Mouse (Mus musculus): Measurements from ENCODE around the gene Rdh16. TPM values are rescaled to one million over a fixed set of nuclear protein-coding genes. Genes with fewer than 3 reads are reported as not detected.
A peak's percentile ranks its signal among the peaks of the same experiment; 100 is the strongest.
"Not testable (repeated sequence)": the region's sequence is repeated elsewhere in the genome, so short reads cannot be mapped to it uniquely, and the experiment has no call there.

Rdh16 gene
- polyA plus RNA-seq, 1 experiment from 2014 or later, result 1.0 TPM

DNA sequence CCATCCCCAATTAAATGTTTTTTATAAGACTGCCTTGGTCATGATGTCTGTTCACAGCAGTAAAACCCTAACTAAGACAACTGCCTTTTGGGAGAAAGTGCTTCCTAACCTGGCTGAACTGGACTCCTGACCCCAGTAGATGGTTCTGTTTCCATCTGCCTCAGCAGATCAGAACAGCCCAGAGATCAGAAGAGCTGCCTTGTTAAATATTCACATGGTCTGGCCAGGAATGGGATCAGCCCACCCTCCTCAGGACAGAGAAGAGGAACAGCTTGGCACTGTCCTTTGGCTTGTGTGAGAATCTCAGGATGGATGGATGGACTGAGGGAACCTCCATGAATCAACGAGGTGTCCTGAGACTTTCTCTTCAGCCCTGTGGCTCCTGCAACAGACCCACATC, 1.7 kb upstream of the Rdh16 start:
- DNase-seq (ENCODE audit: low spot score), result no peak
- no peak overlapping the region for H3K4me3 ChIP-seq (ENCODE audit: low read depth, low read length)
- H3K9me3 ChIP-seq (ENCODE audit: control insufficient read depth, low read length), result no peaks in the 10 kb centered on the region
- no peak overlapping the region for H3K4me2 ChIP-seq (replicated peaks; ENCODE audit: low read depth)
- TF ChIP-seq EP300 (optimal IDR thresholded peaks at IDR 0.05) (no peak), CTCF (IDR thresholded peaks at IDR 0.05; ENCODE audit: low read depth) (no peak)
- H3K4me1 ChIP-seq (replicated peaks; ENCODE audit: control insufficient read depth, insufficient read depth), result no peaks in the 10 kb centered on the region
- H3K27ac ChIP-seq (replicated peaks), result no peak overlapping the region
- no peak for ATAC-seq (ENCODE audit: low FRiP score, low TSS enrichment)
- 77% methylated on average over 1 of the region's 1 CpGs for WGBS
- H3K27me3 ChIP-seq (ENCODE audit: control insufficient read depth, insufficient read depth, low read length), result no peaks in the 10 kb centered on the region
- no peaks in the 10 kb centered on the region for H3K36me3 ChIP-seq (ENCODE audit: control insufficient read depth, insufficient read depth, low read length)
- no peak overlapping the region for H3K9ac ChIP-seq (ENCODE audit: low read length)

DNA sequence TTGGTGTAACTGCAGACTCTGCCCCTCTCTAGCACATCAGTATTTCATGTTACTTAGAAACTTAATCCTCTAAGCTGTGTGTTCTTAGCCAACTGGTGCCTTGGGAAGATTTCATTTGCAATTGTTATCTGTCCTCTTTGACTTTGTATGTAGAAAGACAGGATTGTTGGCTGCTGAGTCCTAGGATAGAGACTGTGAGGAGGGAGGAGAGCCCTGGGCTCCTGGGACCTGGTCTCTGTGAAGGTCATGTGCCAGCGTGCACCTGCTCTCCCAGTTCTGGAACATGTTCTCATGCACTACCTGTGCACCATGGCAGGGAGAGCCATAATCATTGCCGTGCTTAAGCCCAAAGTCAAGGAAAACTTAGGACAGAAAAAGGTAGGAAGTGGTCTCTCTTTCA, 660 bp downstream of the Rdh16 start:
- no peaks in the 10 kb centered on the region for H3K27me3 ChIP-seq (ENCODE audit: control insufficient read depth, insufficient read depth, low read length)
- H3K36me3 ChIP-seq (ENCODE audit: control insufficient read depth, insufficient read depth, low read length), result no peaks in the 10 kb centered on the region
- no peak overlapping the region for H3K9ac ChIP-seq (ENCODE audit: low read length)
- H3K27ac ChIP-seq (replicated peaks), result no peak overlapping the region
- 71% methylated on average over 2 of the region's 2 CpGs for WGBS
- no peak overlapping the region for H3K4me2 ChIP-seq (replicated peaks; ENCODE audit: low read depth)
- TF ChIP-seq CTCF (IDR thresholded peaks at IDR 0.05; ENCODE audit: low read depth), result no peak
- TF ChIP-seq EP300 (optimal IDR thresholded peaks at IDR 0.05), result no peak
- no peak for DNase-seq (ENCODE audit: low spot score)
- ATAC-seq (ENCODE audit: low FRiP score, low TSS enrichment), result 0 out of 2 replicates have a peak, but pooled peaks have one; percentile 24
- no peaks in the 10 kb centered on the region for H3K9me3 ChIP-seq (ENCODE audit: control insufficient read depth, low read length)
- H3K4me3 ChIP-seq (ENCODE audit: low read depth, low read length), result no peak overlapping the region
- no peaks in the 10 kb centered on the region for H3K4me1 ChIP-seq (replicated peaks; ENCODE audit: control insufficient read depth, insufficient read depth)

DNA sequence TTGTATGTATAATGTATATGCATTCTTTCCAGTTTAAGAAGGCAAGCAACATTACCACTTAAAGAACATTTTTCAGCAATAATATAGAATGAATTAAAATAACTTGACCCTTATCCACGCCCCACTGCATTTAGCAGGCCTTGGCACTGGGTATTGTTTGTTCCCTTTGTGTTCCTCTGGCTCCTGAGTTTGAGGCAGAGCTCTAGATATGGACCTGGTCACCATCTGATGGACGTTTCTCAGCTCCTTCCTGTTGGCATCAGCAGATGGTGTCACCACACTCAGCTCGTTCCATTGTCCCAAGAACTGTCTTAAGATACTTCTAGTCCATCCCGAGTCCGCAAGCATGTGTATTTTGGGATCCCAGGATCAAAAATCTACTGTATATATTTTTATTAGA, 1.3 kb downstream of the Rdh16 start:
- no peak for ATAC-seq (ENCODE audit: low FRiP score, low TSS enrichment)
- no peaks in the 10 kb centered on the region for H3K36me3 ChIP-seq (ENCODE audit: control insufficient read depth, insufficient read depth, low read length)
- H3K4me3 ChIP-seq (ENCODE audit: low read depth, low read length), result no peak overlapping the region
- WGBS, result 80% methylated on average over 5 of the region's 5 CpGs
- no peaks in the 10 kb centered on the region for H3K9me3 ChIP-seq (ENCODE audit: control insufficient read depth, low read length)
- no peak for TF ChIP-seq EP300 (optimal IDR thresholded peaks at IDR 0.05)
- no peak for TF ChIP-seq CTCF (IDR thresholded peaks at IDR 0.05; ENCODE audit: low read depth)
- no peak for DNase-seq (ENCODE audit: low spot score)
- no peak overlapping the region for H3K27ac ChIP-seq (replicated peaks)
- no peaks in the 10 kb centered on the region for H3K4me1 ChIP-seq (replicated peaks; ENCODE audit: control insufficient read depth, insufficient read depth)
- no peaks in the 10 kb centered on the region for H3K27me3 ChIP-seq (ENCODE audit: control insufficient read depth, insufficient read depth, low read length)
- H3K4me2 ChIP-seq (replicated peaks; ENCODE audit: low read depth), result no peak overlapping the region
- no peak overlapping the region for H3K9ac ChIP-seq (ENCODE audit: low read length)

DNA sequence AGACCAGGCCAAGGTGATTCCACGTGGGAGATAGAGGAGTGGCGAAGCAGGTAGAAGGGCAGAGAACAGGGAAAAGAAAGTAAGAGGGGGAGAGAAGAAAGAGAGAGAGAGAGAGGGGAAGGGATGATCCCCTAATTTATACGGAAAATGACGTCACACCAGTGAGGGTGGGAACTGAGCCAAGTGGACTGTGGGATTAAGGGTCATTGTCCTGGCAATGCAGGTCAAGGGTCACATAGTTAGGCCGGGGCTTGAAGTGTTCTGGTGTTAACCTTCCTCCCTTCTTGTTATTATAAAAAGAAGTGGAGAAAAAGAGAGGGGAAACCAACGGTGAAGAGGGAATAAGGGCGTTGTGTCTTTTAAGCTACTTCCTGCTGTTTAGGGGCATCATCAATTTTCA, 3.5 kb downstream of the Rdh16 start:
- no peaks in the 10 kb centered on the region for H3K4me1 ChIP-seq (replicated peaks; ENCODE audit: control insufficient read depth, insufficient read depth)
- H3K4me2 ChIP-seq (replicated peaks; ENCODE audit: low read depth), result no peak overlapping the region
- no peaks in the 10 kb centered on the region for H3K9me3 ChIP-seq (ENCODE audit: control insufficient read depth, low read length)
- no peaks in the 10 kb centered on the region for H3K27me3 ChIP-seq (ENCODE audit: control insufficient read depth, insufficient read depth, low read length)
- no peak overlapping the region for H3K4me3 ChIP-seq (ENCODE audit: low read depth, low read length)
- 71% methylated on average over 7 of the region's 7 CpGs for WGBS
- H3K27ac ChIP-seq (replicated peaks), result no peak overlapping the region
- no peak for DNase-seq (ENCODE audit: low spot score)
- no peaks in the 10 kb centered on the region for H3K36me3 ChIP-seq (ENCODE audit: control insufficient read depth, insufficient read depth, low read length)
- no peak for ATAC-seq (ENCODE audit: low FRiP score, low TSS enrichment)
- no peak overlapping the region for H3K9ac ChIP-seq (ENCODE audit: low read length)
- no peak for TF ChIP-seq CTCF (IDR thresholded peaks at IDR 0.05; ENCODE audit: low read depth)
- no peak for TF ChIP-seq EP300 (optimal IDR thresholded peaks at IDR 0.05)

DNA sequence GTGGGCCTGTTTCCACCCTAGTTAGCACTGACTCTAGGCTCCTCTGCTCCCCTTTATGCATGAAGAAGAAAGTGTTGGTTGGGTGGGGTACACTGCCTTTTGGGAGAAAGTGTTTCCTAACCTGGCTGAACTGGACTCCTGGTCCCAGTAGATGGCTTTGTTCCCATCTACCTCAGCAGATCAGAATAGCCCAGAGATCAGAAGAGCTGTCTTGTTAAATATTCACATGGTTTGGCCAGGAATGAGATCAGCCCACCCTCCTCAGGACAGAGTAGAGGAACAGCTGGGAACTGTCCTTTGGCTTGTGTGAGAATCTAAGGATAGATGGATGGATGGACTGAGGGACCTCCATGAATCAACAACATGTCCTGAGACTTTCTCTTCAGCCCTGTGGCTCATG, 14.9 kb downstream of the Rdh16 start:
- H3K9me3 ChIP-seq (ENCODE audit: control insufficient read depth, low read length), result 0 out of 2 replicates have a peak, but pooled peaks cover 2% of the 10 kb centered on the region
- TF ChIP-seq CTCF (IDR thresholded peaks at IDR 0.05; ENCODE audit: low read depth) (no peak), EP300 (optimal IDR thresholded peaks at IDR 0.05) (no peak)
- H3K9ac ChIP-seq (ENCODE audit: low read length), result no peak overlapping the region
- ATAC-seq (ENCODE audit: low FRiP score, low TSS enrichment) (peak; percentile 12; the same call in 1 of the 2 replicates), DNase-seq (ENCODE audit: low spot score) (no peak)
- no peaks in the 10 kb centered on the region for H3K36me3 ChIP-seq (ENCODE audit: control insufficient read depth, insufficient read depth, low read length)
- H3K27me3 ChIP-seq (ENCODE audit: control insufficient read depth, insufficient read depth, low read length), result no peaks in the 10 kb centered on the region
- H3K27ac ChIP-seq (replicated peaks), result no peak overlapping the region
- no peak overlapping the region for H3K4me3 ChIP-seq (ENCODE audit: low read depth, low read length)
- H3K4me1 ChIP-seq (replicated peaks; ENCODE audit: control insufficient read depth, insufficient read depth), result no peaks in the 10 kb centered on the region
- no peak overlapping the region for H3K4me2 ChIP-seq (replicated peaks; ENCODE audit: low read depth)

DNA sequence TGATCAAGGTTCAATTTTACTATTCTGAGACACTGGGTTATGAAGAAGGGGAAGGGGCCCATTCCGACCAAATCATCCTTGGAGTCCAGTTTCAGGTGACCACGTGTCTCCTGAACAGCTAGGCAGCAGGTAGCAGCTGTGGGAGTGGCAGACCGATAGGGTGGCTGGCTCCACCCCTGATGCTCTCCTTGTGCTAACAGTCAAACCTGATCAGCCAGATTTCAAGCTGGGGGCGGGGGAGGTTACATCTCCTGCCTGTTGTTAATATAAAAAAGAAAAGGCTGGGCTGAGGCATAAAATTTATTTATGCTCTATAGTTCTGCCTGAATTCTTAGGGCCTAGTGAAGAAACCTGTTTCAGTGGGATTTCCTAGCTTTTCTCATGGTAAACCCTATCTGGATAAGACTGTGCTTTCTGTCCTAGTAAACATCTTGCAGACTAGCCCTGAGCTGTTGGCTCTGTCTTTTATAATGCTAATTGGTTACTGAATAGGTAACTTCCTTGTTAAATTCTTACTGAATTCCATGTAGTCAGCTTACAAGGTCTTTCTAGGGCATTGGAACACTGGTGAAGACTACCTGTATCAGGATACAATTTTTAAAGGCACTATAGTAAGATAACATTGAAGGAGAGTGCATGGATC, 16.4 kb downstream of the Rdh16 start:
- not testable (repeated sequence) for H3K27ac ChIP-seq (replicated peaks); ATAC-seq (ENCODE audit: low FRiP score, low TSS enrichment); H3K4me2 ChIP-seq (replicated peaks; ENCODE audit: low read depth); H3K4me3 ChIP-seq (ENCODE audit: low read depth, low read length); H3K9me3 ChIP-seq (ENCODE audit: control insufficient read depth, low read length); H3K36me3 ChIP-seq (ENCODE audit: control insufficient read depth, insufficient read depth, low read length); H3K9ac ChIP-seq (ENCODE audit: low read length); H3K27me3 ChIP-seq (ENCODE audit: control insufficient read depth, insufficient read depth, low read length); H3K4me1 ChIP-seq (replicated peaks; ENCODE audit: control insufficient read depth, insufficient read depth)
- WGBS, result 52% methylated on average over 4 of the region's 4 CpGs
- peak; percentile 27 for DNase-seq (ENCODE audit: low spot score)

DNA sequence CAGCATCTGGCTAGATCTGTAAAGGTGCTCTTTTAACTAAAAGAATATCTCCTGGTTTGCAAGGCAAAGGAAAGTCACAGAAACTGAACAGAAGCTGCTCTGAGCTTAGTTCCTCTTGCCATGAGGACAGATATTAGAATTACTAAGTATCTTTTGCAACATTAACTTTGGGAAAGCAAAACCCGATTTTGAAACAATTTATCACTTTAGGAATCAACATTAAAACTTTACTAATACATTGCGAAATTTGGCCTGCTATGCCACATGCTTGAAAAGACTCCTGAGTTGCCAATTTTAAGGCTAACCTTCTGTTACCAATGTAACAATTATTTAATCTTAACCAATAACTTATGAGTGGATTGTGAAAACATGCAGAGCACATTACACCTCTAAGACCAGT, 20.9 kb downstream of the Rdh16 start:
- not testable (repeated sequence) for H3K27me3 ChIP-seq (ENCODE audit: control insufficient read depth, insufficient read depth, low read length); H3K4me1 ChIP-seq (replicated peaks; ENCODE audit: control insufficient read depth, insufficient read depth); H3K9ac ChIP-seq (ENCODE audit: low read length); H3K9me3 ChIP-seq (ENCODE audit: control insufficient read depth, low read length); H3K4me2 ChIP-seq (replicated peaks; ENCODE audit: low read depth); DNase-seq (ENCODE audit: low spot score); H3K4me3 ChIP-seq (ENCODE audit: low read depth, low read length); ATAC-seq (ENCODE audit: low FRiP score, low TSS enrichment); H3K27ac ChIP-seq (replicated peaks); H3K36me3 ChIP-seq (ENCODE audit: control insufficient read depth, insufficient read depth, low read length)
- 82% methylated on average over 2 of the region's 2 CpGs for WGBS
